23 mouse cellular contexts compared by ENCODE assay signal in genomic region chr10:58921643-58922188, GRCm38 (mm10).
DNase-seq lines count a peak whose midpoint lies in the region; ATAC-seq and TF ChIP-seq lines count a peak whose summit lies in the region.
"Had no signal": no experiment of that assay in that cellular context is flagged by ENCODE, and none has a peak within 500 bp of the region (broad histone marks: within the 10 kb centered on the region; RNA-seq: fewer than 3 reads in every experiment).

No protein-coding gene starts in this region.

- no peak for DNase-seq in kidney, postnatal 25 days
- DNase-seq in kidney, postnatal 0 days (ENCODE audit: low spot score) = peak; percentile 43
- no peak for DNase-seq in kidney, postnatal 36 days
- peak; percentile 72 for DNase-seq in gonadal fat pad, adult 2 months (ENCODE audit: low read depth)
- DNase-seq in gastrocnemius, postnatal 25 days = no peak
- DNase-seq: cerebellum, adult 11 months; cerebellum, adult 2 months; cerebellum, adult 9-11 months; cerebellum, postnatal 25 days; forebrain, postnatal 0 days; gastrocnemius, adult 2 months; gastrocnemius, postnatal 14 days; heart, adult 2 months; heart, postnatal 14 days; heart, postnatal 4 days had no signal

- H3K36me3 ChIP-seq in kidney, embryonic 14.5 days (ENCODE audit: control insufficient read depth, insufficient read depth, low read length) = no peaks in the 10 kb centered on the region
- no peaks in the 10 kb centered on the region for H3K36me3 ChIP-seq in kidney, postnatal 0 days (ENCODE audit: insufficient read depth, low read length)
- H3K36me3 ChIP-seq: embryonic facial prominence, embryonic 13.5 days; heart, embryonic 10.5 days; heart, embryonic 13.5 days had no signal

- no peak overlapping the region for H3K4me3 ChIP-seq in kidney, embryonic 14.5 days (ENCODE audit: low read length)
- H3K4me3 ChIP-seq in kidney, postnatal 0 days (replicated peaks; ENCODE audit: low read depth, low read length) = no peak overlapping the region
- H3K4me3 ChIP-seq: embryonic facial prominence, embryonic 13.5 days; gastrocnemius, adult 2 months; heart, adult 2 months; heart, embryonic 10.5 days; heart, embryonic 13.5 days had no signal

- H3K4me1 ChIP-seq in kidney, embryonic 14.5 days (ENCODE audit: control insufficient read depth, insufficient read depth, low read length) = peaks cover 12% of the 10 kb centered on the region; the same call in 1 of the 2 replicates
- 0 out of 2 replicates have a peak, but pooled peaks cover 4% of the 10 kb centered on the region for H3K4me1 ChIP-seq in kidney, postnatal 0 days (replicated peaks; ENCODE audit: insufficient read depth, low read length)
- H3K4me1 ChIP-seq: embryonic facial prominence, embryonic 13.5 days; heart, embryonic 10.5 days; heart, embryonic 13.5 days had no signal

- TF ChIP-seq CTCF in kidney, postnatal 0 days (IDR thresholded peaks at IDR 0.05; ENCODE audit: low read depth) = no peak

- 50% methylated on average over 8 of the region's 8 CpGs for WGBS in kidney, embryonic 14.5 days
- WGBS in kidney, postnatal 0 days = 41% methylated on average over 8 of the region's 8 CpGs

- no peak overlapping the region for H3K9ac ChIP-seq in kidney, embryonic 14.5 days (ENCODE audit: low read depth, low read length)
- no peak overlapping the region for H3K9ac ChIP-seq in kidney, postnatal 0 days (ENCODE audit: low read depth, low read length)
- H3K9ac ChIP-seq: embryonic facial prominence, embryonic 13.5 days; forebrain, postnatal 0 days; heart, embryonic 13.5 days; hindbrain, embryonic 14.5 days had no signal

- H3K27ac ChIP-seq in kidney, embryonic 14.5 days (ENCODE audit: low read depth, low read length) = peak overlapping the region; percentile 52; the same call in 1 of the 2 replicates
- peak overlapping the region; percentile 60 for H3K27ac ChIP-seq in kidney, postnatal 0 days
- H3K27ac ChIP-seq: embryonic facial prominence, embryonic 13.5 days; gastrocnemius, adult 2 months; heart, adult 2 months; heart, embryonic 10.5 days; heart, embryonic 13.5 days; hindbrain, embryonic 14.5 days; hindbrain, postnatal 0 days had no signal

- H3K27me3 ChIP-seq in kidney, embryonic 14.5 days (ENCODE audit: control insufficient read depth, insufficient read depth, low read length) = no peaks in the 10 kb centered on the region
- no peaks in the 10 kb centered on the region for H3K27me3 ChIP-seq in kidney, postnatal 0 days (ENCODE audit: insufficient read depth, low read length)
- H3K27me3 ChIP-seq: embryonic facial prominence, embryonic 13.5 days had no signal

- ATAC-seq in kidney, embryonic 14.5 days (ENCODE audit: low FRiP score, low TSS enrichment) = peak; percentile 53
- ATAC-seq in kidney, postnatal 0 days (replicated peaks; ENCODE audit: low FRiP score, low read depth) = peak; percentile 65; the same call in 1 of the 2 replicates
- ATAC-seq: CD4-positive, CD25-positive, alpha-beta regulatory T cell, adult 4 months; forebrain, embryonic 14.5 days; forebrain, postnatal 0 days; hindbrain, postnatal 0 days had no signal

- H3K4me2 ChIP-seq in kidney, embryonic 14.5 days (replicated peaks; ENCODE audit: low read depth, low read length) = no peak overlapping the region; the same call in 1 of the 2 replicates
- 0 out of 2 replicates have a peak overlapping the region, but pooled peaks have one; percentile 18 for H3K4me2 ChIP-seq in kidney, postnatal 0 days (ENCODE audit: low read length)
- H3K4me2 ChIP-seq: embryonic facial prominence, embryonic 13.5 days; heart, embryonic 13.5 days; hindbrain, embryonic 14.5 days had no signal

- no peaks in the 10 kb centered on the region for H3K9me3 ChIP-seq in kidney, embryonic 14.5 days (ENCODE audit: control insufficient read depth, low read length)
- H3K9me3 ChIP-seq in kidney, postnatal 0 days (replicated peaks; ENCODE audit: low read length) = no peaks in the 10 kb centered on the region
- H3K9me3 ChIP-seq: embryonic facial prominence, embryonic 13.5 days; heart, embryonic 10.5 days; heart, embryonic 13.5 days had no signal

Comparison
In these comparisons a context has a peak if more than half of its experiments do, and no peak if none do; other contexts are left out.
1. DNase-seq: peak in kidney, postnatal 0 days (single experiment) and gonadal fat pad, adult 2 months (single experiment); none in kidney, postnatal 25 days (0 of 2), kidney, postnatal 36 days (0 of 2) and gastrocnemius, postnatal 25 days (single experiment).